Mouse (Mus musculus) frontal cortex, postnatal 25 days (tissue): ENCODE measurements around the gene Olfr801.

Experiments used
- DNase-seq, 2 experiments: peaks; one replicate each; pipeline ENCODE4 v3.0.0; 2022; ENCODE audit warnings: low spot score in 2 of 2

Olfr801 gene

DNA sequence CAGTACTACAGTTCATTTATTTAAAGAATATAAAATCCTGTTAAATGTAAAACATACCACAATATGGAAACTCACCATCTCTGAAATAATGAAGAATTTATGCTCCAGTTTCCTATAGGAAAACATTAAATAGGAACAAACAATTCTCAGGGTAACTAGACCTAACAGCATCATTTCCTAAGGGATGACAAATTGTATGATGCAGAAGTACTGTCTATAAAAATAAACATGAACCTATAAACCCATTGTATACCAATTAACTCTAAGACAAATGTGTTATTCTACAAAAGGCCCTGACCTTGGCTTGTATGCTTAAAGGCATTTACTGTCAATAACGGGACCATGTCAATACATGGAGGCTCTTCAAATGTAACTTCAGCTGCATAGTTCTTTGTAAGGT is at the start of gene Olfr801:
Olfr801 (minus strand) TSS at position 101 of the 400 bp plus-strand sequence.
- DNase-seq, result no peak

DNA sequence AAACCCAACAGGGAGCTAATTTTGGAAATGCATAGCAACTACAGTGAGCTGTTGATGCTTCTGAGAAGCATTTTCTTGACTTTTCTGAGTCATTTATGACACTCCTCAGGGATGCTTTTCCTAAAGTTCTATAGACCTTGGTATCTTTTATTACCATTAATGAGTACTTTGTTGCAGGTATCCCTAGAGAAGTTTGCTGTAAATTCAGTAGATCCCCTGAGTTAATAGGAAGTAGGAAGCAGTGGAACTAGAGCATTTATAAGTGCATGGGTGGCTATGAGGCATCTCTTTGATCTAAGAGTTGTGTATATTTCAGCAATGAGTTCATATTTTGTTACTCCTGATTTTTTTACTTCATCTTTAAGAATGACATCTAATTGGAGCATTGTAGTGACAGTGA is 29.2 kb upstream of the Olfr801 start, which contains the start of gene Olfr804:
Olfr804 (plus strand) TSS at position 301 of the 400 bp plus-strand sequence.
- DNase-seq, result no peak

- DNase-seq, result no peak
These were observed 20.5 kb upstream of the Olfr801 start, which contains the start of gene Olfr803 for GRCm38 (mm10) chr10:129694186-129694585. Gene Olfr803, minus strand, starts transcription at chr10:129694286.

DNA sequence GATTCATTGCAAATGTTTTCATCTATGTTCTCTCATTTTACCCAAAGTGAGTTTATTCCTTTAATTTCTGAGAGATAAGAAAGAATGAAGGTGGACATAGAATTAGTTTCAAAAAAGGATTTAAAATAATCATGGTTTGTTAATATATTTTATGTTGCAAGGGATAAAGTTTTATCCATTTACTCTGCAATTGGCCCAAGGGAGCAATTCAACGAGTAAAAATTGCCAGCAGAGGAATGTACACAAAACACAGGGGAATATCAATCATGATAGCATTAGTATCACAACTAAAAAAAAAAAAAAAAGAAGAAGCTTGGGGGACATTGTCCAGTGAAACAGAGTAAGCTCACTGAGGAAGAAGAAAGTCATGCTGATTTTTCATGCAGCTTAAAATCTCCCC is 14.4 kb upstream of the Olfr801 start, which contains the start of gene Olfr802:
Olfr802 (minus strand) TSS at position 101 of the 400 bp plus-strand sequence.
- no peak for DNase-seq

DNA sequence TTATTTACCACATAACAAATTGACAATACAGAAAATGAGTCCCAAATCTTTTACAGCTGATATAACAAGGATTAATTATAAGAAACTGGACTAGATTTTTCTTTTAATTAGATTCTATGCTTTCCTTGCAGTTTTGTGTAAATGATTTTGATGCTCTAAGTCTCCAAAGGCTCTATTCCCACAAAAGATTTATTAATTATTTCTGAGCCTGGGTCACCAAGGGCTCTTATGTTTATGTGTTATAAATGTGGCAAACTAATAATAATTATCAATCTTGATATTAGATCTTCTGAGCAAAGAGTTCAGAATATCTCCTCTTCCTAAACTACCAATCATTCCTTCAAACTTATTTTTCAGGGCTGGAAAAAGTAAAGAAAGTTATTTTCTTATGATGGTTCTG is 16.3 kb downstream of the Olfr801 start, which contains the start of gene Olfr800:
Olfr800 (plus strand) TSS at position 301 of the 400 bp plus-strand sequence.
- no peak for DNase-seq

DNA sequence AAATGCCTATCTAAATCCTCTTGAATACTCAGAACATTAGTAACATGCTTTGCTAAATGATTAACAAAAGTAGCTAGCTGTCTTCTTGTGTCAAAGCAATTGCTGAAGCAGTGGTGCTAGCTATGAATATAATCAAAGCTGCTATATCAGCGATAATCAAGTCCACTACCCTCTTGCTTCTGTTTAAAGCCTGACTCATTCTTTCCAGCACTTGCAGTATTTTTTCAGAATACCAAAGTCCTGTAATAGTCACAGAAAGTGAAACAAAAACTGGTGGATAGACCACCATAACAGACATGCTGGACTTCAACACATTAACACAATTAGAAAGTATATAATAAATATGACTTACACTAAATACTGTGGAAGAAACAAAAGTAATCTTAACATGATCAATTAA is 21.9 kb downstream of the Olfr801 start:
- no peak for DNase-seq

DNA sequence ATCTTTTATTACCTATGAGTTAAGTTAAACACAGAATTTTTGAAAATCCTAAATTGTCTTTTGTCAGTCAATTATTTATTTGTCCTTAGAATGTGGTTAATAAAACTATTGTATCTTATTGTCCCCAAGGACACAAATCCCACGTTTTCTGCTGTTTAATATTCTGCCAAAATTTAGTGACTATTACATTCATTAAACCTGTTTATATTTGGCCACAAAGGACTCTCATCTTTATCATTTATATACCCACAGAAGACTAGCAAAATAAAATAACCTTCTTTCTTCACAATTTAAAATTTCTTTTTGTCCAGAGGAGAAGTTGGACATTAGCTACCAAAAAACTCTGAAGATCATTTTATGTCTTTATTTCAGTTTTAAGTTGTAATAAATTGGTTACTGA is 36.5 kb downstream of the Olfr801 start, which contains the start of gene Olfr799:
Olfr799 (plus strand) TSS at position 301 of the 400 bp plus-strand sequence.
- no peak for DNase-seq

- DNase-seq, result no peak
These were observed 45.8 kb downstream of the Olfr801 start, which contains the start of gene Olfr798 for GRCm38 (mm10) chr10:129627834-129628233. Gene Olfr798, minus strand, starts transcription at chr10:129627934.

DNA sequence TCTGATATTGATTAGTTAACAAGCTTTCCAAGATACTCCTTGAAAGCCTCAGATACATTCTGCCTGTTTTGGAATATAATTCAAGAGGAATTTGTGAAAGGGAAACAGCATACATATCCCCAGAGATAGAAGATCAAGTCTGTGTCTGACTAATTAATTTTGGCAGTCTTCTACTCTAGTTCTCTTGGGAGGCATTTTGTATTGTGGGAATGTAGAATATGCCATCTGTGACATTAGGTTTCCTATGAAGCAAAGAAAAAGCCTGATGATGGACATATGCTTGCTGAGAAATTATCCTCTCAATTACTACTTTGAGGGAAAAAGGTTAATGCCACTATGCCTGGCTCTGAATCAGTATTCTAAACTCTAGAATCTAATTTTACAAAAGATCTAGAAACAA is 50.4 kb downstream of the Olfr801 start:
- no peak for DNase-seq

DNA sequence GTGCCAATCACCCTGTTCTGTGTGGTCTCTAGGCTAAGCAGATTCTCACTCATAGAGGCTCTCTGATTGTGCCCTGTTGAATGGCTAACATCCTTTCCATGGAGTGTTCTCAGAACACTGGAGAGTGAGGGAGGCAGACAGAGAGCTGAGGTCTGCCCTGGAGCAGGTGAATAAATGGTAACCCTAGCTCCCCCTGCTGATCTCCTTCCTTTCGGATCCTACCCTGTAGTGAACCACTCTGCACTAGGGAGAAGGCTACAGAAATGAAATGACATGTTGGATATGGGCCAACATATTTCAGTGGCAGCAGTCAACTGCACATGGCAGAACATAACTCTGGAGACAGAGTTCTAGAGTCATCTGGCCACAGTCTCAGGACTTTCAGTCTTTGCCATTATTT is 51.9 kb downstream of the Olfr801 start:
- no peak for DNase-seq
